Mouse (Mus musculus): ENCODE data around the gene Tmem234.

The Tmem234 gene

GRCm38 (mm10) chr4:129578466-129578865 lies 22.0 kb upstream of the Tmem234 start, which contains the start of gene Fam167b:
Gene Fam167b, minus strand, starts transcription at chr4:129578549.
- no peak for DNase-seq (ENCODE audit: extremely low spot score, low spot score)

GRCm38 (mm10) chr4:129580347-129580746 lies 20.1 kb upstream of the Tmem234 start:
- no peak for DNase-seq (ENCODE audit: extremely low spot score, low spot score)

- DNase-seq (ENCODE audit: extremely low spot score, low spot score): no peak
Observed at GRCm38 (mm10) chr4:129582251-129582650, 18.2 kb upstream of the Tmem234 start.

GRCm38 (mm10) chr4:129584370-129584769 lies 16.1 kb upstream of the Tmem234 start:
- no peak for DNase-seq (ENCODE audit: extremely low spot score, low spot score)

- peak; percentile 86 for DNase-seq (ENCODE audit: extremely low spot score, low spot score)
Observed at GRCm38 (mm10) chr4:129584884-129585608, 15.4 kb upstream of the Tmem234 start.

GRCm38 (mm10) chr4:129585773-129586172 lies 14.7 kb upstream of the Tmem234 start:
- no peak for DNase-seq (ENCODE audit: extremely low spot score, low spot score)

- no peak for DNase-seq (ENCODE audit: extremely low spot score, low spot score)
Observed at GRCm38 (mm10) chr4:129586943-129587342, 13.5 kb upstream of the Tmem234 start.

GRCm38 (mm10) chr4:129588865-129589264 lies 11.6 kb upstream of the Tmem234 start:
- no peak for DNase-seq (ENCODE audit: extremely low spot score, low spot score)

- peak; percentile 84 for DNase-seq (ENCODE audit: extremely low spot score, low spot score)
Observed at GRCm38 (mm10) chr4:129608426-129609025, 8.1 kb downstream of the Tmem234 start.

GRCm38 (mm10) chr4:129609139-129609631 lies 8.7 kb downstream of the Tmem234 start:
- no peak for DNase-seq (ENCODE audit: extremely low spot score, low spot score)

- no peak for DNase-seq (ENCODE audit: extremely low spot score, low spot score)
Observed at GRCm38 (mm10) chr4:129610026-129610425, 9.6 kb downstream of the Tmem234 start.

GRCm38 (mm10) chr4:129610472-129610871 lies 10.0 kb downstream of the Tmem234 start:
- DNase-seq (ENCODE audit: extremely low spot score, low spot score): no peak

- DNase-seq (ENCODE audit: extremely low spot score, low spot score): no peak
Observed at GRCm38 (mm10) chr4:129614093-129614492, 13.6 kb downstream of the Tmem234 start, which contains the start of gene Dcdc2b. Gene Dcdc2b, minus strand, starts transcription at chr4:129614257.

- no peak for DNase-seq (ENCODE audit: extremely low spot score, low spot score)
Observed at GRCm38 (mm10) chr4:129615801-129616290, 15.4 kb downstream of the Tmem234 start.

GRCm38 (mm10) chr4:129616631-129617030 lies 16.2 kb downstream of the Tmem234 start:
- no peak for DNase-seq (ENCODE audit: extremely low spot score, low spot score)

GRCm38 (mm10) chr4:129617121-129617641 lies 16.7 kb downstream of the Tmem234 start:
- no peak for DNase-seq (ENCODE audit: extremely low spot score, low spot score)

GRCm38 (mm10) chr4:129618031-129618430 lies 17.6 kb downstream of the Tmem234 start:
- DNase-seq (ENCODE audit: extremely low spot score, low spot score): no peak

GRCm38 (mm10) chr4:129618786-129619691 lies 18.6 kb downstream of the Tmem234 start, which contains the start of gene Iqcc:
Gene Iqcc, minus strand, starts transcription at chr4:129619099.
- peak; percentile 90 for DNase-seq (ENCODE audit: extremely low spot score, low spot score)

- DNase-seq (ENCODE audit: extremely low spot score, low spot score): no peak
Observed at GRCm38 (mm10) chr4:129620419-129621282, 20.2 kb downstream of the Tmem234 start.

GRCm38 (mm10) chr4:129621283-129621841 lies 20.9 kb downstream of the Tmem234 start:
- no peak for DNase-seq (ENCODE audit: extremely low spot score, low spot score)
